Mouse (Mus musculus) ovary, postnatal 14 days (tissue): ENCODE results near the gene Smap2.
A peak's percentile ranks its signal among the peaks of the same experiment; 100 is the strongest.

ENCODE experiments used
- DNase-seq: peaks from one replicate; pipeline ENCODE4 v3.0.0; 2022; ENCODE audit warnings: low spot score

Smap2 gene

GRCm38 (mm10) chr4:120974711-120975427 is 42.2 kb downstream of the Smap2 start:
- no peak for DNase-seq

- no peak for DNase-seq
Observed at GRCm38 (mm10) chr4:120971842-120972241, 45.2 kb downstream of the Smap2 start.

- DNase-seq: no peak
Observed at GRCm38 (mm10) chr4:120969382-120970146, 47.5 kb downstream of the Smap2 start.

GRCm38 (mm10) chr4:120968486-120968885 is 48.6 kb downstream of the Smap2 start:
- DNase-seq: no peak

GRCm38 (mm10) chr4:120955586-120955985 is 61.5 kb downstream of the Smap2 start:
- no peak for DNase-seq

GRCm38 (mm10) chr4:120953667-120954066 is 63.4 kb downstream of the Smap2 start:
- DNase-seq: no peak

- DNase-seq: no peak
Observed at GRCm38 (mm10) chr4:120953038-120953437, 64.0 kb downstream of the Smap2 start.

- DNase-seq: no peak
Observed at GRCm38 (mm10) chr4:120952163-120952562, 64.9 kb downstream of the Smap2 start.

GRCm38 (mm10) chr4:120951428-120951973 is 65.5 kb downstream of the Smap2 start, which contains the start of gene Zfp69:
Zfp69 (minus strand) TSS chr4:120951699.
- DNase-seq: peak; percentile 86

- no peak for DNase-seq
Observed at GRCm38 (mm10) chr4:120950763-120951427, 66.2 kb downstream of the Smap2 start.

GRCm38 (mm10) chr4:120948938-120949337 is 68.1 kb downstream of the Smap2 start:
- DNase-seq: no peak

- no peak for DNase-seq
Observed at GRCm38 (mm10) chr4:120935006-120935405, 82.0 kb downstream of the Smap2 start.

- no peak for DNase-seq
Observed at GRCm38 (mm10) chr4:120930736-120931135, 86.3 kb downstream of the Smap2 start.

- no peak for DNase-seq
Observed at GRCm38 (mm10) chr4:120928686-120929085, 88.4 kb downstream of the Smap2 start.

- no peak for DNase-seq
Observed at GRCm38 (mm10) chr4:120925386-120925785, 91.7 kb downstream of the Smap2 start.

GRCm38 (mm10) chr4:120924554-120925299 is 92.3 kb downstream of the Smap2 start, which contains the start of gene Exo5:
Exo5 (minus strand) TSS chr4:120925017.
- DNase-seq: peak; percentile 84

GRCm38 (mm10) chr4:120921461-120921860 is 95.6 kb downstream of the Smap2 start:
- no peak for DNase-seq
